Mouse (Mus musculus): ENCODE results near the gene Adamtsl3.

Gene Adamtsl3

DNA sequence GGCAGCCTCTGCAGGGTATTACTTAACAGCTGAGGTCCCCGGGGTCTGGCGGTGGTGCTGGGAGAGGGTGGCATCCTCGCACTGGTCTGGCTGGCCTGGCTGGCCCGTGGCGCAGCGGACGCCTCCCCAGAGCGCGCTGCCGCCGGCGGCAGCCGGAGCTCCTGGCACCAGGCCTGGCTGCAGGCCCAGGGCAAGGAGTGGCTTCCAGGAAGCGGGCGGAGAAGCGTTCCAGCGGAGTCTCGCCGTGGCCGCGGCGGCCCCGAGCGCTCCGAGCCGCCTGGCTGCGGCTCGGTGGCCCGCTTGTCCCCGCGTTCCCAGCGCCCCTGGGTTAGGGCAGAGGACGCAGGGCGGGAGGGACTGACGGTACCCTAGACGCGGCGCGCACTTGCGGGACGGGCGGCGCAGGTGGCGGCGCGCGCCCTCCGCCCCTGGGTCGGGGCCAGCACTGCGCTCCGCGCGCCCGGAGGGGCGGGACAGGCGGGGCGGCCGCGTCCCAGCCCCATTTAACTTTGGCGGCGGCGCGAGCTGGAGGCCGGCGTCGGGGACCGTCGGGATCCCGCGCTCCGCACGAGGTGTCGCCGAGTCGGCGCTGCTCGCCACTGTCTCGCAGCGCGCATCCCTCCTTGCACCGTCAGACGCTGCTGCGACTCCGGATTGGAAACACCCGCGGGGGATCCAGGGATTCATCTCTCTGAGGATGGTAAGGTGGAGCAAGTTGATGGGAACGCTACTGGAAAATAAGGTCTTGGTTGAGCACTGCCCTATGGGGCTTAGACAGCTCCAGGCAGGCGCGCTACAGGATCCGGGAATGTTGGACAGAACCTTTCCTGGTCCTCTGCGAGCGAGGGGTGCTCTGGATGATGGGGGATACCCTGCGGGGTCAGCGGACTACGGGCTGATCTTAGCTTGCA is at the start of gene Adamtsl3:
TSS of gene Adamtsl3 (plus strand) at position 484 of the 911 bp plus-strand sequence.
- DNase-seq: peak; percentile 61

DNA sequence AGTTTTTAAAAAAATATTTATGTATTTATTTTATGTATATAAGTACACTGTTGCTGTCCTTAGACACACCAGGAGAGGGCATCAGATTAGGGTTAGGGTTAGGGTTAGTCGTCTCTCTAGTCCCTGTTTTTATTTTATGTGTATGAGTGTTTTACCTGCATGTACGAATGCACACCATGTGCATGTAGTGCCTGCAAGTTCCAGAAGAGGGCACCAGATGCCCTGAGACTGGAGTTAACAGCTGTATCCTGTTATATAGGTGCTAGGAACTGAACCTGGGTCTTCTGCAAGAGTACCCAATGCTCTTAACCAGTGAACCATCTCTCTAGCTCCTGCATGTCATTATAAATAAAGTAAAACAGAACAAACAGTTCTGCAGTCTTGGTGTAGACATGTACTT is 48.3 kb upstream of the Adamtsl3 start:
- DNase-seq: no peak

DNA sequence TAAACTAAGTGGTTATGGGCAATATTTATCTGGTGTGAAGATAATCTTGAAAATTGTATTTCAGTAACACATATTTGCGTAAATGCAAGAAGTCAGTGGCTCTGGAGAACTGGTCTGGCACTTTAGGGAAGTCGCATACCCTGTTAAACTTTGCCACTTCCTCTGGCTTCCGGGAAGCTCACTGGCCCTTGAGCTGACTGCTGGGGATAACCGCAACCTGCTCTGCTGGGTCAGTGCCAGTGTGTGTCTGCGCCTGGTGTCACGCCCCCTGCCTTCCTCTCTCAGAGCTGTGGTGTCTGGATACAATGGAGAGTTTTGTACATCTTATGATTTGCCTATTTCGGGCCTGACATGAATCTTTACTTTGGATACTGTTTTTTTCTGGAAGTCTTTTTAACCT is 42.1 kb upstream of the Adamtsl3 start:
- no peak for DNase-seq

DNA sequence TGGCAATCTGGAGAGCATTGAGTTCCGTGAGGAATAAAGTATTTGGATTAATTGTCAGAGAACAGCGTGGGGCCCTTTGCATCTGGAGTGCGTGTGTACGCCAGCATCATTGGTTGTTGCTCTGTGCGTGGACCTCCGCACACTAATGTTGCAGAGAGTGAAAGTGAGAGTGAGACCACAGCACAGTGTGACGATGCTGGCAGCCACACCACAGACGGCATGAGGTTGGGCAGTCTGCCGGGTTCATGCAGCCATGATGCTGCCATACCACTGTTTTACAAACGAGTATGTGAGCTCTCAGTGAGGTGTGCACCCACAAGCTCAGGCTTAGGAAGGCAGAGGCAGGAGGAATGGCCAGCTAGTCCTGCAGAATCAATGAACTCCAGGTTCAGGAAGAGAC is 41.4 kb upstream of the Adamtsl3 start:
- DNase-seq: no peak

DNA sequence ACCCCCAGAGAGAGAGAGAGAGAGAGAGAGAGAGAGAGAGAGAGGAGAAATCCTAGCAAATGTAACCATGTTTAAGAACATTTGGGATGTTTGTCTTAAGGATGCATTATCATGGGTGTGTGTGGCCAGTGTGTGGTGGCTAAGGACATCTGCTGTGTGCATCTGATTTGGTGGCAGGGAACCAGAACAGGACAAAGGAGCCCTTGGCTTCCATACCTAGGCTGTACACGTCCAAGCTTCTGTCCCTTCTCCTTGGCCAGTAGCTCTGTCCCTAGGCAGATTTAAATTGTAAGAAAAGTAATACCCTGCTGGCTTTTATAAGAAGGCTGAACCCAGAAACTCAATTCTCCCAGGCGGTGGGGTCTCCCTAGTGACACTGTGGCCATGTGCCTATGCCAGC is 40.9 kb upstream of the Adamtsl3 start:
- no peak for DNase-seq

DNA sequence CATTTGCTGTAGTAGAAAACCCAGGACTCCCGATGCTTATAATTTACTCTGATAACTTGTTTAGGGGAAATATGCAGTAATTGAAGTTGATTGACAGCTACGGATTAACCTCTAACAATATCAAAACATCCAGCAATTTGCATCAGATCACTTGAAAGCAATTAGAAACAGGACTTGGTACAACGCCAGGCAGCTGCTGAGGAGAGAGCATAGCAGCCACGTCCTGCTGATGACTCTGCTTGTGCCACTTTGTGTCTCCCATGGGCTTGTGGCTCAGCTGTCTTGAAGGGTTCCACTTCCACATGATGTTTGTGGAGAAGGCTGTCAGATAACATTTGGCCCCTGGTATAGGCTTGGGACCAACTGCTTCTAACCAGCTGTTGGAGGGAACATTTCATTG is 27.1 kb upstream of the Adamtsl3 start:
- DNase-seq: no peak

DNA sequence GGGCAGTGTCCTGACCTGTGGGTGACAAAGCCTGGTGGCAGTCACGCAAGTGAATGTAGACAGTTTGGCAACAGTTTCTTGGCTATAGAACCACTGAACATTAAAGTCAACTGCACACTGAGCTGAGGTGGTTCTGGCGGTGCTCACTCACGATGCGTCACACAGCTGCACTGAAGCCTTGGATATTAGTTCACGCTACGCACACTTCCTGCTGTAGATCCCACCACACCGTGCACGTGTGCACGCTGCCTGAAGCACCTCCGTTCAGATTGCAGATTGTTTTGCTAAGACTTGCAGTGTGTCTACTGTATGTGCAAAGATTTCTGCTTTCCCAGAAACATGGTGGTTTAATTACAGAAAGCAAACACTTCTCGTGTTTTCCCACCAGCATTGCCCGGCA is 17.0 kb upstream of the Adamtsl3 start:
- DNase-seq: no peak

DNA sequence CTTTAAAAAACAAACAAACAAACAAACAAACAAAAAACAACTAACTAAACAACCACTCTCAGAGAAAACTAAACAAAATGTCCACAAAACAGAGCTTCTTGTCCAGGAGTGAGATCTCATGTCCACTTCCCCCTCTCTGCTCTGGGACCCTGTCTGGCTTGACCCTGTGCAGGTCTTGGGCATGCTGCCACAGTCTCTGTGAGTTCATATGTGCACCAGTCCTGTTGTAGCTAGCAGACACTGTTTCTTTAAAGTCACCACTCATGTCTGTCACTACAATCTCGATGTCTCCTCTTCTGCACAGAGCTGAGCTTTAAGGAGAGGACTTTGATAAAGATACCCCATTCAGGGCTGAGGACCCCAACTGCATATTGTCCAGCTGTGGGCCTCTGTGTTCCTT is 8.9 kb upstream of the Adamtsl3 start:
- no peak for DNase-seq

DNA sequence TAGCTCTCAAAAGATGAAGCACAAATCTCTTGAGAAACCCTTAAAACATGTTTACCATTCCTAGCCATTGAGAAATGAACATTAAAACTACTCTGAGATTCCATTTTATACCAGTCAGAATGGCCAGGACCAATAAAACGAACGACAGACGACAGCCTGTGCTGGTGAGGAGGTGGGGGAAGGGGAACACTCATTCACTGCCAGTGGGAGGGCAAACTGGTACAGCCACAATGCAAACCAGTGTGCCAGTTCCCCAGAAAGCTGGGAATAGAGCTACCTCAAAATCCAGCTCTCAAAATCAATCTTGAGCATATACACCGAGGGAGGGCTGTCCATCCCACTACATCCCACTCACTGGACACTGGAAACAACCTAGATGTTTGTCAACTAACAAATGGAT is 8.3 kb upstream of the Adamtsl3 start:
- no peak for DNase-seq

DNA sequence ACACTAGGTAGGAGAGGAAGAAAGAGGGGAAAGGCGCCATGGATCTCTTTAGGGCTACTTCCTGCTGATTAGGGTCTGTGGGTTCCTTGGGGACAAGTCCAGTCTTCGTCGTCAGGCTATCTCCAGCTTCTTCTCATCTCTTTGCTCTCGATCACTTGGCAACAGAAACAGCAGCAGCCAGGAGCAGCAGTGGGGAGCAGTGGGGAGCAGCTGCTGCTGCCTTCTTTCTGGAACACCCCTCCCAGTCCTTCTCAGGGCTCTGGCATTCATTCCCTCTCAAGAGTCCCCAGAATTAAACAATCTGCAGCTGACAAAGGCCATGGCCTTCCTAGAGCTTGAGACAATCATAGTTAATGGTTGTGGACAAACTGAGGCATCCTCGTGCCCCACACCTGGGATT is 7.6 kb upstream of the Adamtsl3 start:
- no peak for DNase-seq

DNA sequence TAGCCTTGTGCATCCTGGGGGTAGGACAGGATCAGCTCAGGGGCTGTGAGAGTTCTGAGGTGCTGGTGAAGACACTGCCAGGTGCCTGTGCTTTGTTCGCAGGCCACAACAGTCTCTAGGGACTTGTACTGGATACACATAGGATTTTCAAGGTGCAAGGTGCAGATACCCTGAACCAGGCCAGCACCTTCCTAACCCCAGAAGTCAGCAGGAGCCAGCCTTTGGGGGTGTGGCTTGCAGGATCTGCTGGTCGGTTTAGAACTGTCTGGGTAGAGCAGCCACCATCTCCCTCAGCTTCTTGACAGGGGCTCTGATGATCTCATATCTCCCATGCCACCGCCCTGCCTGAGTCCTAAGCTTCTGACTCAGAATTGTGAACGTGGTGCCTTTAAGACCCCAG is 5.7 kb upstream of the Adamtsl3 start:
- DNase-seq: no peak

DNA sequence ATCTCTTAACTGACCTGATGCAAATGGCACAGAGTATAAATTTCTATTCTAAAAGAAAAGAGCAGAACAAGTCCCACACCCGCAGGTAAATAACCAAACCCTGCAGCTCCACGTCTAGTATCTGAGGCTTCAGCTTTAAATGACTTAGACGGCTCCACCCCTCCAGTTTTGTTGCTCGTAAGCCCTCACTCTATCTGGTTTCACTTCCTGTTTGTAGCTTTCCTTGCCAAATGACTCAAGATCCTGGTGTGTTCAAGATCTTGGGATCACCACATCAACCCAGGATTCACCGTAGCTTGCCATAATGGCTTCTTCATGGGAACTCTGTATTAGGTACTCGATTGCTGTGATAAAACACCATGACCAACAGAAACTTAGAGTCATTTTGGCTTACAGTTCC is 4.6 kb upstream of the Adamtsl3 start:
- no peak for DNase-seq

DNA sequence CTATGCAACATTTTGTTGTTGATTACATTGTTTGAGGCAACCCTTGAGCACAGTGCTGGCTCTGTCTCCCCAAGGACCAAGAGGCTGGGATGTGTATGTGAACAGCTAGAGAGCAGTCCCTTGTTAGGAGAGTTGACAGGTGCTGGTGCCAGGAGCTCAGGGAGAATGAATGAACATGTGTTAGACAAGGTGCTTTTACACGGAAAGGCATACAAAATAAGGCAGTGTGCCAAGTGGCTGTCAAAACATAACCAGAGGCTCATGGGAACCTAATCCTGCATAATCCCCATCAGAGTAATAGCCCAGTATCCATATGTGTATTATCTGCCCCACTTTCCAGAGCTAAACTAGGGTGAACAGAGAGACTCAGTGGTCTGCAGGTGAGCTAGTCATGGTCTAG is 1.5 kb upstream of the Adamtsl3 start:
- no peak for DNase-seq

DNA sequence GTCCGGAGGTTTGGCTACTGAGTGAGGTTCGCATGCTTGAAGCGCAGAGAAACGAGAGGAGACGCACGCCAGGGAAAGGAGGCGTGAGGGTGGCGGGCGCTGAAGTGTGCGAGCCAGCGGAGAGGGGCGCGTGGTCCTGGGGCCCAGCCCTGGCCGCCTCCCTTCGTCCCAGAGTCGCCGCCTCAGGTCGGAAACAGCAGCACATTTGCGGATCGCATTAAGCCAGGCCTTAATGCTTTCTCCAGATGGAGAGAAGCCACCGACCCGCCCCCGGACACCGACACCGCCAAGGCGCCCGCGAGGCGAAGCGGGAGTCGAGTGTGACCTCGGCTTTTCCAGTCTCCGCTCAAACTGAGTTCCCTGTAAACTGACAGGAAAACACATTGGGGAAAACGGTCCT is 638 bp downstream of the Adamtsl3 start:
- peak; percentile 56 for DNase-seq

DNA sequence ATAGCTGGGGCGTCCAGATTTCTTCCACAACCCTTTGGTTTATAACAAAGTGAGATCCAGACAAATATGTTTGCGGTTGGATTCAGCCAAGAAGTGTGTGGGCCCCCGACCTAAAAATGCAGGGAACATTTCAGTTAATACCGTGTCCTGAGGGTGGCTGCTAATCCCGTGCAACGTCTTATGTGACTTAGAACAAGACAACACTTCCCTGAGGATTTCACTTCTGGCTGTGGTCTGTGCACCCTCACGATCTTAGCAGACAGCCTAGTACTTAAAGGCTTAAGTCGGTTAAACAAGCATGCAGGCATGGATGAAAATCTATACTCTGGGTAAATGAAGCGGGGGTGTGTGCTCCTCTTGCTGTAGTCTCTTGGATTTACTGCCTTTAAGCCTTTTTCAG is 2.6 kb downstream of the Adamtsl3 start:
- no peak for DNase-seq

DNA sequence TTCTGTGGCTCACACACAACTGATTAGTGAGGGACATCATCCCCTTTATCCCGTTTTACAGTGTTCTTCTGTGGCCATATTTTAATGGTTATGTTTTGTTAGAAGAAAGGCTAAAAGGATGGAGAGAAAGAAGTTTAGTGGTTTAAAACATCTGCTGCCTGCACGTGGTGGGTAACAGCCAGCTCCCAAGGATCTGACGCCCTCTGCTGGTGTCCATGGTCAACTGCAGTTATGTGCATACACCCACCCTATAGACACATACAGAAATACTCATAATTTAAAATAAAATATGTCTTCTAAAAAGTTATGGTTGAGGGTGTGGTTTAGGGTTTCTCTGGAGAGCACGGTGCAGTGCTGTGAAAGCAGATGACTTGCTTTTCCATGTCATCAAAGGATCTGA is 3.0 kb downstream of the Adamtsl3 start:
- no peak for DNase-seq

DNA sequence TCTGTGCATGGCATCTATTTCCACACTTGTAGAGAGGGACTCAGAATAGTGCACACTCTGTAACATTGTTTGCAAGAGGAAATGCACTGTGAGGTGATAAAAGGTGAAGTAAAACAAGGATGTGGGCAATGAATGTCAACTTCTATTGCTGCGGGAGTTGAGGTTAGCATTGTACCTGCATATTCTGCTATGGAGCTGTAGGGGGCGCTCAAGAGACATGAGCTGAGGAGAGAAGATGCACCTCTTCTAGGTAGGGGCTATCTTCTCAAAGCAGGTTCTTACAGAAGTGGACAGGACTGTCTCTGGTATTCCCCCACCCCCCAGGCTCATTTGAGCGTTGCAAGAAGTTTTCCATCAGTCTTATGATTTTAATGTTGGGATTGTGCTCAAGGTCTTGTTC is 3.7 kb downstream of the Adamtsl3 start:
- no peak for DNase-seq

DNA sequence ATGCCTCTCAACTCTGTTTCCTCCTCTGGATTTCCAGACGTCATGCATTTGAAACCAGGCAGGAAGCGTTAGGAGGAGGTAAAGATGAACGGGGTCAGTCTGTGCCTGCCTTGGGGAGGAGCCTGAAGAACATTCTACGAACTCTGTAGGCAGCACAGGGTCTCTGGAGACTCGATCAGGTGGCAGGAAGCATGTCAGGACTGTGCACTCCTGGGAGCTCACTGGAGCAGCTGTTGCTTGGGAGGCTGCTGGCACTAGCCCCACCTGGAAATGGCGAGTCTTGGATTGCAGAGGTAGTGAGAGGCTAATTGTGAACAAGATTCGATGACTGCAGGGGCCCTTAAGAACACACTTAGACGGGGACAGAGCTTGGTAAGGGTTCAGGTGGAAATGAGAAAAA is 6.0 kb downstream of the Adamtsl3 start:
- no peak for DNase-seq

DNA sequence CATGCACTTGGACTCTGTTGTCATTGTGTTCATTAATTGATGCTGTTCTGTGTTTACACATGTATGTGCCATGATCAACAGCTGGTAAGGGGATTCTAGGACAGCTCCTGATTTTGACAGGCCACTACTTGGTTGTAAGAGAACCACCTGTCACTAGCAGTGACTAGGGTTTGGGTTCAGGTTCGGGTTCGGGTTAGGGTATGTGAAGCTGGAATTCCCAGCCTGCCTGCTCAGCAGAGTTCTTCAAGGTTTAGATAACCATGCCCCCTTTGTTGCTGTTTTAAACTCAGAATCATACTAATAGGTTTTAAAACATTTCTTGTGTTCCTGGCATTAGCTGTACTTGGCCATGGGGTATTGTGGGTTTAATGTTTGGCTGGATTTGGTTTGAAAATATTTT is 11.2 kb downstream of the Adamtsl3 start:
- no peak for DNase-seq

DNA sequence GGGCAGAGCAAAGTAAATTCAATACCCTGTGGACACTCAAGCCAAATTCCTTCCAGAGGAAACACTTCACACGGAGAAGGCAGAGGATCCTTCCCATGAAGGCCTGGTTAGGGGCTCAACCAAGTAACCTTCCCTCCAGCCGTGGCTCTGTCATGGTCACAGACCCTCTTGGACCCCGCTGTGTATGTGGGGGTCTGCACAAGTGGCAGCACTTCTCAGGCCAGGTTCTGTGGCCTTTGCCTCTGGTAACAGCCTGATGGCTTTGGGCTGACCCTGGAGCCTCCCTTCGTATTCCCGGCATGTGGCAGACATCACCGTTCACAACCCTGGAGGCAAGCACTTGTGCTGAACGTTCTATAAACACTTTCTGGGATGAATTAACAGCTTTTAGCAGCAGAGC is 14.3 kb downstream of the Adamtsl3 start:
- no peak for DNase-seq

DNA sequence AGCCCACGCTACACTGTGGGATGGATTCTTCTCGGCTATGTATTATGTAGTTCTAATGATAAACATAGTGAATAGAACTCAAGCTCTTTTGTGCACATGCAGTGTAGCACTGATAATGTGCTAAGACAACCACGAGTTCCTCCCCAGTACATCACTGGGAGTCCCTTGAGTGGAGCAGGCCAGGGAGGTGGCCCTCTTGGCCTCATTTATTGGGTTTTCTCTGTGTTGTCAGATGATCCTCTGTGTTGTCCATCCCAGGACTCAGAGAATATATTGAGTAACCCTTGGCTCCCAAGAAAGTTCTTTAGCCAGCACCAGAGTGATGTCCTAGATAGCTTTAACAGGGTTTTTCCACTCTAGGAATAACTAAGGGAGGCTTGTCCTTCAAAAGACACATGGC is 14.9 kb downstream of the Adamtsl3 start:
- no peak for DNase-seq

DNA sequence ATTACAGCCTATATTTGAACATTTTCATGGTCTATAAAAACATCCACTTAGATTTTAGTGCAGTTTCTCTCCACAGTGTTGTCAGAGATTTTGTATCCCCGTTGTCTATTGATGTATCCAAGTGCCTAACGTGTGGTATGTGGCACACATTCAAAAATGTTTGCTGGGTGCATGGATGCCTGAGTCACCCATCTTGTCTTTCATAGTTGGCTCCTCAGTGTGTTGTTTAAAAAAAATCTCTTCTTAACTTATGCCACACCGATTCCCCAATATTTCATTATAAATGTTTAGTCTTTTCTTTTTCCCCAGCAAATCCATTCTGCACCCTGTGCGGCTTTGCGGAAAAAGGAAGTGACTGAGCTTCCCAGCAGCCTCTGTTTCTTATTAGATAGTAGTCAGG is 23.7 kb downstream of the Adamtsl3 start:
- no peak for DNase-seq

DNA sequence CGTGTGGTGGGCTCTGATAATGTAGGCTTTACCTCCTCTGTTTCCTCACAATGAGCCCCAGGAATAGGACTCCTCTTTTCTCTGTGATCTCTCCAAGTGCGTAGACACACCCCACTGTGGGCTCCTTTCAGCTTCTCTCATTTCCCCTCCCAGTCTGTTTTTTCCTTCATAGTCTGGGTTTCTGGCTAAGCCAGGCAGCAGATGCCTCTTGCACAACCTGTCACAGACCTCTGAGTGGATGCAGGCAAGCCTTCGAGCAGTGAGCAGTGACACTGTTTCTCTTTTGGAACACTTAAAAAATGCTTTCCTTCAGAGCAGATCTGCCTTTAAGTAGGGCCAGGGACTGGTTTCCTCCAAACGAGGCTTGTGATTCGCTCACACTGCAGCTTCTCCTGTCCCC is 24.2 kb downstream of the Adamtsl3 start:
- no peak for DNase-seq

DNA sequence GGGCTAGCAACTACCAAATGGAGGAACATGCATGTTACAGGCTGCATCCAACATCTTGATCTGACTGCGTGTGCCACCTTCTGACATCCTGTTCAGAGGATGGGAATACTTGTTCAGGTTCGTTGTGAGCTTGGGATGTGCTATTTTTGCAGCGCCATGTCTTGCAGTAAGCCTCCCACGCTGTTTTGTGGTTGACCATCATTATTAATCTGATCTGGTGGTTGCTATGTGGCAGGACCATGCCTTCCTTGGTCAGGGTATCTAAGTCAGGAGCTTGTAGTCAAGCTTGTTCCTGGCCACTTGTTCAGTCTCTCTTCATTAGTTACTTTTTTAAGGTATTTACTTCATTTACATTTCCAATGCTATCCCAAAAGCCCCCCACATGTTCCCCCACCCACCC is 24.7 kb downstream of the Adamtsl3 start:
- DNase-seq: no peak

DNA sequence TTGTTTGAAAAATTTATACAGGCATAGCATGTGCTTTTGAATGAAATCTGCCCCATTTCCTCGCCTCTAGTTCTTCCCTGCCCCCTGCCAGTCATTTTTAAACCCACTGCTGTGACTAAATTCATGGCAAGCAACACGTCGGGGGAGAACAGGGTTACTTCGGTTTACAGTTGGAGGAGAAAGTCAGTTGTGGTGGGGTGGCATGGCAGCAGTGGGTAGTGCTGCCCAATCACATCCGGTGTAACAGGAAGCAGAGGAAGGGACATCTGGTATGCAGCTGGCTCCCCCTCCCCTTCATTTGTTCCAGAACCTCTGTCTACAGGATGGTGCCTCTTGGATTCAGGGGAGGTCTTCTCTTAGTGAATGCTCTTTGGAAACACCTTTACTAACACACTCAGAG is 25.6 kb downstream of the Adamtsl3 start:
- no peak for DNase-seq
